Mouse (Mus musculus): Measurements from ENCODE around the gene Rac2.

- TF ChIP-seq CTCF (IDR thresholded peaks at IDR 0.05; ENCODE audit: insufficient read depth, low read depth, low read length) (no peak), POLR2A (IDR thresholded peaks at IDR 0.05; ENCODE audit: insufficient read depth, low read depth, low read length) (no peak)
Measured at GRCm38 (mm10) chr15:78544561-78545001, 28.0 kb downstream of the Rac2 start, which contains the start of gene Sstr3.
